Mouse (Mus musculus) spleen, adult 18-20 months (tissue): Measurements from ENCODE around the gene Cmas.

Source experiments
- DNase-seq, 2 experiments: peaks; one replicate each; pipeline ENCODE4 v3.0.0; 2022; ENCODE audit warnings: mixed read lengths in 2 of 2

The Cmas gene

DNA sequence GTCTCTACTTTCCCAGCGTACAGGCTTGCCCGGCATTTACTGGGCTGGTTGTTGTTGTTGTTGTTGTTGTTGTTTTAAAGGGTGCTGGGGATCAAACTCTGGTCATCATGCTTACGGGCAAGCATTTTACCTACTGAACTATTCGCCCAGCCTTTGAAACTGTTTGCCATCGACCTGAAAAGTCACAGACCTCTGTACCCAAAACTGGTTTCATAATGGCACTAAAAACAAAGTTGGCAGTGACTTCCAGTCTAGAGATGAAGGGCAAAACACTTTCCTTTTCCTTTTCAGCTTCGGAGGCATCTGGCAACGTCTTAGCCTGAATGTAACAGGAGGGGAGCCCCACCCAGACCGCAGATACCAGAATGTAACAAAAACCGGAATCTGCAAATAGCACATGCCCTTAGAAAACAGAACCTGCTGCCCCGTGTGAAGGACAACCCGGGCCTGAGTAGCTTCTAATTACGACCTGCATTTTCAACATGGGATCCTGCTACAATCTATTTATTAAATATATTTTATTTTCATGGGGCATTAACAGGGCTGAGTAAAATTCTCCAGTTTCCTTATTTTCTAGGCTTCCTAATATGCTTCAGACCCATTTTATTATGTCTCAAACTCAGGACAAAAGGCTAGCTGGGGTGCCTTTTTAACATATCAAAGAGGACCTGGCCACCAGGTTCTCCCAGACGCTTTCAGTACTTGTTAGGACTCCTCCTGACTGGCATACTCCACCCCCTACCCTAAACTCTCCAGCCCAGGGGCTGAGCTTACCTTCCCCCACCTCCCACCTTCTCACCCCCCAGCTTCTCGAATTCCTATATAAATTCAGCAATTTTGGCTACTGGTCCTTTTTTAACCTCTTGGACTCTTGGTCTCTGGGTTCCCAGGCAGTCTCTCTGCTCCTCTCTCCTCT, 3.9 kb upstream of the Cmas start:
- DNase-seq = peak; percentile 21

- DNase-seq = no peak
Measured at GRCm38 (mm10) chr6:142757334-142757965, 964 bp downstream of the Cmas start.

DNA sequence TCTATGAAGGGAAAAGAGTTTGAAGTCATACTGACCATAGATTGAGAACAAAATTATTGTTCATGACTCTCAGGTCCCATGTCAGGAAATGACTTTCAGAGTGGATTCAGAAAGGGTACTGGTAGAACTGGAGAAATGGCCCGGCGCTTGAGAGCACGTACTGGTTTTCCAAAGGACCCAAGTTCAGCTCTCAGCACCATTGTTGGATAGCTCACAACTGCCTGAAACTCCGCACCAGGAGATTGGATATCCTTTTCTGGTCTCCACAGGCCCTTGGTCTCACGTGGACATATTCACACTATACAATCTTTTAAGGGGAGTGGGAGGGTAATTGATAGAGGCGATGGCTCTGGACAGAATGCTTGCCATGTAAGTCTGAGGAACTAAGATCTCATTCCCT, 1.5 kb downstream of the Cmas start:
- no peak for DNase-seq

DNA sequence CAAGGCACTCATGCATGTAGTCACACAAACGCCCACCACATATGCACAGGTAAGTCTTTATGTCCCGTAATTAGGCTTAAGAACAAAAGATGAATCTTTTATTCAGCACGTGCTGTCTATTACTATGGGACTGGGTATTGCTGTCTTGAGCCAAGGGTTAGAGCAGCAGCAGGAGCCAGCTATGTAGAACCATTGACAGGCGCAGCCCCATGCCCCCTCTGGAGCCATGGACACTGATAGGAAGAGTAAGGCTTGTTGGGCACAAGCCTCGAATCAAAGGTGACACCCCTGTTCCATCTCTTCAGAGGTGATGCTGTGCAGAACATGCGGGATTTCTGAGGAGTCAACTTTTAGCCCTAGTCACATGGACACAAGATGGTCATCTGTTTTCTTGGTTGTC, 2.1 kb downstream of the Cmas start:
- DNase-seq = no peak

GRCm38 (mm10) chr6:142759633-142760032, 3.1 kb downstream of the Cmas start:
- no peak for DNase-seq

DNA sequence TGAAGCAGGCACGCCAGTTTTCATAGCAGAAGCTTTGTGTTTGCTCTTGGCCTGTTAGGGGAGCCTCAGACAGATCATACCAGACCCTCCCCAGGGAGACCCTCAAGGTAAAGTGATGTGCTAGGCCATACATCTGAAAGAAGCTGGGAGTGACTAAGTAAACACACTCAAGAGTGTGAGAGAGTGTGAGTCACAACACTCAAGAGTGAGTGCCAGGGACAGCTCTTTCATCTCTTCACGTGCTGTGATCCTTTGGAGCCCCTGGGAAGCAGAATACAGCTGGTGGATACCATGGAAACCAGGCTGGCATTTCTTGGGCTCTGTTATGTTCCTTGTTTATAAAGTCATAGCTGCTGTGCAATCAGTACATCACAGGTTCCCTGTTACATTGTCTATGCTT, 8.4 kb downstream of the Cmas start:
- no peak for DNase-seq

- no peak for DNase-seq
Measured at GRCm38 (mm10) chr6:142767305-142767704, 10.8 kb downstream of the Cmas start.

- no peak for DNase-seq
Measured at GRCm38 (mm10) chr6:142769896-142770295, 13.4 kb downstream of the Cmas start.

DNA sequence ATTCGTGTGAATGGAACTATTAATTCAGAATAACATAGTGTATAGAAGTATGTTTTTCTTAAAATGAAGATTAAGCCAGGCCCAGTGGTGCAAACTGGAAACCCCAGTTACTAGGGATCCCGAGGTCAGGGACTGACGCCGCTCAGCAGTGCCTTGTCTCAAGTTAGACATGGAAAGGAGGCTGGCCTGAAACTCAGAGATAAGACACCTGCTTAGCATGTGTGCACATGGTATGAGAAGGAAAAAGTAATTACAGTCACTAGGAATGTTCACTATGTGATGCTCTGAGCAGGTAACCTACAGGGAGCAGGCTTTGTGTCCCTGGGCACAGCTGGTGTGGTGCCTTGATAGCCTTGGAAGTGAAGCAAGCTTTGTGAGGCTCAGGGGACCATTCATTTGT, 15.2 kb downstream of the Cmas start:
- DNase-seq = no peak

- no peak for DNase-seq
Measured at GRCm38 (mm10) chr6:142773566-142773965, 17.1 kb downstream of the Cmas start.

GRCm38 (mm10) chr6:142776935-142777334, 20.4 kb downstream of the Cmas start:
- DNase-seq = no peak

DNA sequence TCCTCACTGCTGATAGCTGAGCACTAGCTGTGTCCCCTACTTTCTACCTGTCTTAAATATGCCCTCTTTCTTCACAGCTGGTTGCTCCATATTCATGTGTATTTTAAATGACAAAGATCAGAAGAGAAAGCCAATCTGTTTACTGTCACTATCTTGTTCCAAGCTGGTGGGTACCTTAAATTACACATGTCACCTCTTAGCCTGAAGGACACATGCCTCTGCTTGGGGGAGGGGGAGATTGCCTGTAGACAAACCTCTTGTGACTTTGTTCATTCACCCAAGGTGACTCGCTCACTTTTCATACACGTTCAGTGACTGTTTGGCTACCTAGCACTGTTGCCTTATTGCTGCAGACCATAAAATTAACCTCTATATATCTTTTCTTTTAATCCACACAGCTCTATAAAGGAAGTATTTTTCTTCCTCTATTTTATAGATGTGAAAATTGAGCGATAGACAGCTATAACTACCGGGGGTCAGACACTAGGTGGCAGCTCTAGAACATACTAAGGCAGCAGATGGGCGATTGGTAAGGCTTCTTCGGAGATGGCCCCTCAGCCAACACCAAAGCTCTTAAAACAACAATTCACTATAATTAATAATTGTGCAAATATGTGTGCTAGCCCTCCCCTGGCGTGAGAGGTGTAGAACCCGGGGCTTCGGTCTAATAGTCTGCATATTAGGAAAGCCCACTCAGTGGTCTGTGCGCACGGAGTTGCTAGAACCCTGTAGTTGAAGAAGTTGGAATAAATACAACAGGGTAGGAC, 22.7 kb downstream of the Cmas start:
- DNase-seq = peak in 1 of 2 experiments; percentile 38

- DNase-seq = peak in 1 of 2 experiments; percentile 9
Measured at GRCm38 (mm10) chr6:142779812-142780573, 23.5 kb downstream of the Cmas start.

DNA sequence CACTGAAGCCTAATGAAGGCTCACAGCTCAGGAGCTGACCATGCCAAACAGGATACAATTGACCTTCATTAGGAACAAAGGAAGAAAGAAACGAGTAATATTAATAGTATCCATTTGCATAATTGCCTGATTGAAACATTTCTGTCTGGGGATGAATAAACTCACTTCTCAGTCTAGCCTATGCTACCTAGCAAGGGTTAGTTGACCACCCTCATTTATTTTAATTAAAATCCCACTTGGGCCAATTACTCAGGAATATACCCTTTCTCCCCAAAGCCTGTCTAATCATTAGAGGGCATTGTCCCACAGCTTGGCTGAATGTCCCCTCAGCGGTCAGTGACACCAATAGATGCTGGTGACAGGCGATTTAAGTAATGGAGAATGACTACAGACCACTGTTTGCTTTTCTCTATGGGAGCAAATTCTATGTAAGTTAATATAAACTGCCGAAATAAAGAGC, 24.1 kb downstream of the Cmas start:
- no peak for DNase-seq

DNA sequence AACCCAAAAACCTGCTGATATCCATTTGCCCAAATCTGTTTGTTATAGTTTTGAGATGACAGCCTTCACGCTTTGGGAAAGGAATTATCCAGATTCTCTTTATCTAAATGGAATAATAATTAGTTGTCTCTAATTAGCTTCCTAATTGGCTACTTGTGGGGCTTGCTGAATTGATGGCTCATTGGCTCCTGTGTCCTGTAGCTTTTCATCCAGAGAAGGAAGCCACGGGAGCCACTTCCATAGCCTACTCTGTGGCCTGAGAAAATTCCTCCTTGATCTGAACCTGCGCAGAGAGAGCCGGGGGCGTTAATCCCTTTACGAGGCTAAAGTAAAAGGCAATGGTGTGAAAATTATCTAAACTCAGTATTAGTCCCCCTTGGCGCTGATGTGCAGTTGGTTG, 24.8 kb downstream of the Cmas start:
- no peak for DNase-seq

DNA sequence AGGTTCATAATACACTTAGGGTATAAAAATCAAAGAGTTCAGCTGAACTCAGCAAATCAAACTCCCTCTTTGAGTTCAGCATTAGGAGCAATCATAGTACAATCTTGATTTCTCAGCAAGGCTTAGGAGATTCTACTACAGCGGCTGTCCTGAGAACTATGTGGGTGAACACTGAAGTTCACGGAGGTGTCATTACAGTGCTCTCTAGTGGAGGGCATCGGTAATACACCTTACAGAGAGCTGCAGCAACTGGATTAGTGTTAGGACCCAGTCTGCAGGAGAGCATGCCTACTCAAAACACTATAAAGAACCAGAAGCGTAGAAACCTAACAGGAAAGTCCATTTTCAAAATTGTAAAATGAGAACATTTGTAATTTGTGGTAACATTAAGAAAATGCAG, 28.9 kb downstream of the Cmas start:
- peak in 1 of 2 experiments; percentile 51 for DNase-seq

- no peak for DNase-seq
Measured at GRCm38 (mm10) chr6:142786106-142786505, 29.6 kb downstream of the Cmas start.

DNA sequence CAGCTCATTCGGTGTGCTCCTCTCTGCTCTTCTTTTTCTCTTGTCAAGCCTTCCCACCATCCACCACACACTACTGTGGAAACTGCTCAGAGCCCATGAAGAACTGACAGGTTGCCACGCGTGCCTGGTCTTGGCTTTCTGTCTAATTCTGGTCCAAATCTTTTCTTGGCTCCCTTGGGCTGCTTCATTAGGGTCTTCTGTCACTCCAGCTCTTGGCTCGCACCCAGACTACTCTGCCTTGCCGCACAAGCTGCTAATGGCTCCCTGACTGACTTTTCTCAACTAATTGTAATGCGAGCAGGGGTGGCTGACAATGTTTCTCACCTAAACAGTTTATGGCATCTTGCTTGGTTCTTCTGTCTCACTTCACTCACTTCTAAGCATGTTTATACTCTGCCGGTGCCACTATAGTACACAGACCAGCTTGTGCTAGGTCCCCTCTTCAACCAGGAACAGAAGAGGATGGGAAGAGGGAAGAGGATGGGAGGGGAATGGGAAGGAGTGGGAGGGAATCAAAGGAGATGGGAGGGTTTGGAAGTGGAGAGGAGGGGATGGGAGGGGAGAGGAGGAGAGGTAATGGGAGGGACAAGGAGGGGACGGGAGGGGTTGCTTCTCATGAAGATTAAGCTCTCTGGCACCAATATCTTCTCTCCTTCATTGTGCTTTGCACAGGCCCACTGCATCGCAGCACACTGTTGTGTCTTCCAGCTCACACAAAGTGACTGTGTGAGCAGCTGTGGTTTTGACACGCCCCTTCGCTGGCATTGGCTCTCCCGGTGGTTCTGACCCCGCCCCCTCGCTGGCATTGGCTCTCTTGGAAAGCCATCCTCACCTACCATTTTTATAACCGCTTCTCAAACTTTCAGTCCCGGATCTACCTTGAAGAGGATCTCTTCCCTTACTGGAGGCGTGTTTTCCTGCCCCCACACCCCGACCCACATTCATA, 31.8 kb downstream of the Cmas start:
- DNase-seq = no peak

DNA sequence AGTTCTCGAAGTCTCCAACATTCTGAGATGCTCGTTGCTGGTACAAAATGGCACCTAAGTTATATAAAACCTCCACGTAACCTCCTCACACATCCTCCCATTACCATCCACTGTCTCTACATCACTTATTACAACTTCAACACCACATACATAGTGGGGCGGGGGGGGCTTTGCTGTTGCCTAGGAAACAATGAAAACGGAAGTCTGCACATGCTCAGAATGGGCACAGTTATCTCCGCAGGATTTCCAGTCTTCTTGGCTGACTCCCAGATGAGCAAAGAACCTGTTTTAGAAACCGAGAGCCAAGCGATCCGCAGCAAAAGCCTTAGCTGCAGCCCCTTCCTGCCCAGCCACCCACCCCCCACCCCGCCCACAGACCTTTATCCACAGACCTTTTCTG, 33.2 kb downstream of the Cmas start:
- no peak for DNase-seq

- DNase-seq = no peak
Measured at GRCm38 (mm10) chr6:142792241-142792968, 35.9 kb downstream of the Cmas start.

DNA sequence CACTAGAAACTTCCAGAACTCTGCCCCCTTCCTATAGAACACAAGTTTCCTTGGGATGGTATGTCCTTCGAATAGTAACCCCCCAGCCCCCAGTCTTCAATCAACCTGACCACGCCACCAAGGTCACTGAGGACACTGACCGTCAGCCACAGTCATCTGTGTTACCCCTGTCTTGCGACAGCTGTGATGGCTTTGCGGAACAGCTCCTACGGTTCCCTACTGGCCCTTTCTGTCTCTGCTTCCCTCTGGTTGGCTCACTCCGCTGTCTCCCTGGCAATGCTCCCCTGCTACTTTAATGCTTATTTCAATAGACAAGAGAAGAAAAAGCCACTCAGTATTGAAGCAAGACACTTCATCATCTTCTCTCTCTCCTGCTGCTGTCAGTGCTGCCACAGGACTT, 37.0 kb downstream of the Cmas start:
- DNase-seq = no peak
